Mouse (Mus musculus): ENCODE measurements around the gene Krt83. TPM values are rescaled to one million over a fixed set of nuclear protein-coding genes. Genes with fewer than 3 reads are reported as not detected.

Gene Krt83
- total RNA-seq (2023), result not detected

DNA sequence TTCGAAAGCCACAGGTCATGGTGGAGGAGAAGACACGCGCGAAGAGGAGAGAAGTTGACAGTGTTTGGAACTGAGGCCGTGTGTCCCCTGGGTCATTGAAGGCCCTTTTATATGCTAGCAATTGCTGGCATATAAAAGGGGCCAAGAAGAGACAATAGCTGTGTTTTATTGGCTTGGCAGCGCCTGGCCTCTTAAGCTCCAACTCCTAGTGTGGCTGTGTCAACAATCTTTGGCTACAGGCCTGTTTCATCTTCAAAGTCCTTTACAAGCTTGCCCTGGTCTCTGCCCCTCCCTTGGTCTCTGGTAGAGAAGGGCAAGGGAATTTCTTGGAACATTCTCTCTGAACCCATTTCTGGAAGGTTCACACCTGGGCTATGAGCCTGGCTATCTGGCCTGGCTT is at the start of gene Krt83:
TSS of gene Krt83 (minus strand) at position 82 of the 400 bp plus-strand sequence.

DNA sequence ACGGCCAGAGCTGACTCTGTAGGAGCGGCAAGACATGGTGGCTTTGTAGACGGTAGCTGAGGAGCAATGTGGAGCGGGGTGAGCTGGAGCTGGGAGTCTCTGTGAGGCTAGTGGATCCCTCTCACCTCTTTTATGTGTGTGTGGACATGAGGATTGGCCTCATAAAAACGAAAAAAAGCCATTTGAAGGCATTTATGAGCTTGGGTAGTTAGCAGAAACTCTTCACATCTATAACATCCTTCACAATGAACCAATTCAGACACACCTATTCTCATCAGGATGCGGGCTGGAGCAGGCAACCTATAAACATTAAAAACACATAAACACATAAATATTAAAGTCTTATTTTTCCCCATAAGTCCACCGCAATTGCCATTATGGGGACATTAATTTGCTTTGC is 41.4 kb upstream of the Krt83 start, which contains the start of gene Krt84:
TSS of gene Krt84 (minus strand) at position 101 of the 400 bp plus-strand sequence.

DNA sequence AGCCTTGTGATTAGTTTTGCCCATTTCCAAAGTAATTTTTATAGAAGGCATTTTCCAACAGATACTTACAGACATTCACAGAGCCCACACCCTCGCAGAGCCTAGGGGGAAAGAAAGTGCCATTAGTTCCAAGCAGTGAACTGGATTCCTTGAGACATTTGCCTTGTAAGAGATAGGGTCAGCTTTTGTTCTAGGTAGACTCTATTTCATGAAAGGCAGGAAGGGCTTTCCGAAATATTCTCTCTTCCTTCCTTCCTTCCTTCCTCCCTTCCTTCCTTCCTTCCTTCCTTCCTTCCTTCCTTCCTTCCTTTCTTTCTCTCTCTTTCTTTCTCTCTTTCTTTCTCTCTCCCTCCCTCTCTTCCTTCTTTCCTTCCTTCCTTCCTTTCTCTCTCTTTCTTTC is 25.8 kb upstream of the Krt83 start, which contains the start of gene Gm49425:
TSS of gene Gm49425 (minus strand) at position 101 of the 400 bp plus-strand sequence.

DNA sequence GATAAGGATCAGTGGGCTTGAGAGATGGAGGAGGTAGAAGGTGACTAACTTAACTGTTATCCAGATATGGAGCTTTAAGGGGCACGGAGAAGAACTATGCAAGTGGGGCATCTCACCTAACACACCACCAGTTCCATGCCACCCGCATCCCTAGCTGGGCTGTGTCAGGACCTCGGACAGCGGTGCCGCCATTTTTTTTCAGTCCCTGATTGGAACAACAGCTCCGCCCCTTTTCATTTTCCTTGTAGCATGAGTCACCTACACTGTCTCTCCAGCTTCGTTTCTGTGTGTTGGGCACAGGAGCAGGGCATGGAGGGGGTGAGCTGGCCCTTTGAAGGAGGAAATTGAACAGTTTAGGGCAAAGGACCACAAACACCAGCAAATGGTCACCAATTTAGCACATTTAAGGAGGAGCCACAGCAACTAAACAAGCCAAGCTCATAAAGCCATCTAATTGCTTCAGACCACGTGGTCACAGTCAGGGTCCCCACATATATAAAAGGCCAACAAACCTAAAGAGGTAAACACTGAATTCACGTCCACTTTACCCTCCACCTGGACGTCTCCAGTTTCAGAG is 18.3 kb downstream of the Krt83 start, which contains the start of gene Krt86:
TSS of gene Krt86 (plus strand) at position 527 of the 577 bp plus-strand sequence.

DNA sequence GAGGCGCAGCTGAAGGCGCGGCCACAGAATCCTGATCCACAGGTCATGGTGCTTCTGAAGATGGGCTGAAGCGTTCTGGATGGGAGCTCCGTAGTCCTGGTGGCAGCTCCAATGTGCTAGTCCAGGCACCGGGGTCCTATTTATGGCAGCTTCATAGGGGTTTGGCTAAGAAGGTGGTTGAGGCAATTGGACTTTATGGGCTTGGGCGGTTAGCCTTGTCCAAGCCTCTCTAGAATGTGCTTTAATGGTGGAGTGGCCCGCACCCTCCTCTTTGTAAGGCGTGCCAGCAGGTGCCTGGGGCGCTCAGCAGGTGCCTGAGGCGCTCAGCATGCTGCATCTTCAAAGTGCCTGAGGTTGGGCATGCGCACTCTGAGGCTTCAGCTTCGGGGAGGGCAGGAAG is 27.7 kb downstream of the Krt83 start, which contains the start of gene Krt81:
TSS of gene Krt81 (minus strand) at position 101 of the 400 bp plus-strand sequence.

DNA sequence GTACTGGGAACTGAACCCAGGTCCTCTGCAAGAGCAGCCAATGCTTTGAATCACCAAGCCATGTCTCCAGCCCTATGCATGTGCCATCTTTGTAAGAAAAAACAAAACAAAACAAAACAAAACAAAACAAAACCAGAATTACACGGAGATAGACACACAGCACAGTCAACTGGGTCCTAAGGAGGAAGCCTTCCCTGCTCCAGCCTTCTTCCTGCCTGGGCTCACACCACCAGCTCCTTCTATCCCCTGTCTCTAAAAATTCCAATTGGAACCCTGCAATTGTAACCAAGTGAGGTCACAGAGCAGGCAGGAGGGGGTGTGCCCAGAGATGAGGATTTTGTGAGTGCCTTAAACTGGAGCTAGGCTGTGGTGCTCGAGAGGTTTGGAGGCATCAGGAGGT is 43.9 kb downstream of the Krt83 start, which contains the start of gene Krt88:
TSS of gene Krt88 (plus strand) at position 301 of the 400 bp plus-strand sequence.

DNA sequence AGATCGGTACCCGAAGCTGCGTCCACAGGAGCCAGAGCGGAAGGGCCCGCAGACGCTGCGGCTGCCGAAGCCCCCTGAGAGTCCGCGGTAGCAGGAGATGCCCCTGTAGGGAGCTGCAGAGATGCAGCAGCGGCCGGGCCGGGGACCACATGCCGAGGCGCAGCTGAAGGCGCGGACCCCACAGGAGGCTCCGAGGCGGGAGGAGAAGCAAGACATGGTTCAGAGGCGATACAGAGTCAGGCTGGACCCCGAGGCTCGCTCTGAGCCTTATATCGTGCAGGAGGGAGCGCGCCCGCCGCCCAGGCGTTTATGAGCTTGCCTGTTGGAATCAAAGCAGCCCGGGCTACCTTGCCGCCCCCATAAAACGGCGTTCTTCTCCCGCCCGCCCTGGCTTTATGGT is 52.8 kb downstream of the Krt83 start, which contains the start of gene Krt87:
TSS of gene Krt87 (minus strand) at position 250 of the 400 bp plus-strand sequence.

Other genes with a start within 250 kb of the Krt83 start
- gene Nr4a1, start 237.2 kb downstream of the Krt83 start, total RNA-seq (2023), result 1,000 to 10,000 TPM; 2,185 to 2,202 TPM
- 10 to 100 TPM; 42.9 to 44.5 TPM for gene Atg101, start 207.2 kb downstream of the Krt83 start, total RNA-seq (2023)
- under 1 TPM; 0.46 to 0.79 TPM for gene 6030408B16Rik, start 198.3 kb downstream of the Krt83 start, total RNA-seq (2023)
- 100 to 1,000 TPM; 169 to 182 TPM for gene Krt80, start 121.3 kb downstream of the Krt83 start, total RNA-seq (2023)
- 1 to 10 TPM; 6.9 to 7.7 TPM for gene Krt7, start 80.5 kb downstream of the Krt83 start, total RNA-seq (2023)
- not detected for gene Krt87, start 52.7 kb downstream of the Krt83 start, total RNA-seq (2023)
- not detected for gene Krt88, start 43.8 kb downstream of the Krt83 start, total RNA-seq (2023)
- not detected for gene Krt81, start 27.8 kb downstream of the Krt83 start, total RNA-seq (2023)
- under 1 TPM; 0.27 to 0.73 TPM for gene Krt86, start 18.0 kb downstream of the Krt83 start, total RNA-seq (2023)
- not detected for gene Gm49425, start 25.7 kb upstream of the Krt83 start, total RNA-seq (2023)
- not detected for gene Krt84, start 41.3 kb upstream of the Krt83 start, total RNA-seq (2023)
- gene Krt82, start 59.2 kb upstream of the Krt83 start, total RNA-seq (2023), result not detected
- gene Krt90, start 71.4 kb upstream of the Krt83 start, total RNA-seq (2023), result not detected
- gene Krt75, start 82.4 kb upstream of the Krt83 start, total RNA-seq (2023), result not detected
- gene Gm5414, start 136.7 kb upstream of the Krt83 start, total RNA-seq (2023), result not detected
- gene Gm5478, start 155.9 kb upstream of the Krt83 start, total RNA-seq (2023), result not detected
- gene Krt6b, start 188.8 kb upstream of the Krt83 start, total RNA-seq (2023), result not detected
- gene Krt6a, start 202.8 kb upstream of the Krt83 start, total RNA-seq (2023), result not detected
- gene Krt5, start 221.4 kb upstream of the Krt83 start, total RNA-seq (2023), result not detected